Mouse (Mus musculus) adrenal gland, postnatal 4 days (tissue): ENCODE measurements around the gene Rnf185. TPM values are rescaled to one million over a fixed set of nuclear protein-coding genes. Genes with fewer than 3 reads are reported as not detected.

Source experiments
- DNase-seq, 2 experiments: peaks; one replicate each; pipeline ENCODE4 v3.0.0; 2021 to 2022; ENCODE audit warnings: low spot score in 2 of 2, mixed read lengths in 2 of 2
- total RNA-seq, 2 experiments: library from RNA; stranded (reverse); gene quantifications; 2 replicates each; pipeline ENCODE4 v1.2.3; 2021

Gene Rnf185
- total RNA-seq, 2 experiments from 2014 or later = 33.7 to 35.6 TPM

DNA sequence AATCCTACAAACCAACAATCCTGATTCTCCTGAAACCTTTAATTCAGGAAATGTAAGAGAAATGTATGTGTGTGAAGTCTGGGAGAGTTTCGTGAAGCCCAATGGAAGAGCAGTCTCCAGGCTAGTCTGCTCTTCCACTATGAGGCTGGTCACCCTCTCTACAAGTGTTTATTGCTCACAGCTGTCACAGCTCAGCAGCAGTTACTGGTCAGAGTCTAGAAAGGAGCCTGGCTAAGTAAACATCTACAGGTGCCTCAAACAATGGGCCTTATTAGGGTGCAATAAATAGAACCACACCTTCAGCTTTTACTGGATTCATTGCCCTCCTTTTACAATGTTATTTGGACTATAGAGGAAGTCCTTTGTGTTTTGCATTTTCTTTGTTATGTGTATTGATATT, 53.8 kb downstream of the Rnf185 start:
- DNase-seq = no peak

DNA sequence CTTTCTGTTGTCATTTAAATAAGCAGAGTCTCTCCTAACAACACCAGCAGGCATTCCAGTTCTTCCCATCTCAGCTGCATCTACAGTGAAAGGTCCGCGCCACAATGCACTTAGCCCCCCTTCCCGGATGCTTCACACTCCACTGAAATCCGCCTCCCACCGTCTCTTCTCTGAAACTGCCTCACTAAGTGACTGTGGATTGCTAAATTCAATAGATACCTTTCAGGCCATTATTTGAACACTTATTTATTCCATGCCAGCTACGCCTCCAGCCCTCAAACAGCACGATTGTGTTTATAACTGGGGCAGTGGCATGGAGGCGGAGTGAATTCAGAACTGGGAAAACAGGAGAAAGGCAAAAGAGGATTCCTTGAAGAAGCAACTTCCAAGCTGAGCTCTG, 55.6 kb downstream of the Rnf185 start:
- DNase-seq = no peak

DNA sequence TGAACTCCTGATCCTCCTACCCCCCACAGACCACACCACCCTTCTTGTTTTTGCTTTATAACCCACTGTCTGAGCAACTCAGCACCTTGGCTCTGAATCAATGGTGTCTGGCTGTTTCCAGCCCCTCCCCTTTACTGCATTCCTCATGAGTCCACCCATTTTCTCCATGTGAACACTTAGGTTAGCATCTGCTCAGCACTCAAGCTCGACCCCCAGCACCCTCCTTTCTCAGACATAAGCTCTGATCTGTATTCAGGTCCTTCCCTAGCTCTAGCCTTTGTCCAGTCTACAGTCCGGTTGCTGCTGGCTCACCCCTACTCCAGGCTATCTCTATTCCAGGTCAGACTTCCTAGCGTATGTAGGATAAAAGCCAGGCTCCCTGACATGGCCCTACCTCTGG, 56.1 kb downstream of the Rnf185 start:
- DNase-seq = no peak

DNA sequence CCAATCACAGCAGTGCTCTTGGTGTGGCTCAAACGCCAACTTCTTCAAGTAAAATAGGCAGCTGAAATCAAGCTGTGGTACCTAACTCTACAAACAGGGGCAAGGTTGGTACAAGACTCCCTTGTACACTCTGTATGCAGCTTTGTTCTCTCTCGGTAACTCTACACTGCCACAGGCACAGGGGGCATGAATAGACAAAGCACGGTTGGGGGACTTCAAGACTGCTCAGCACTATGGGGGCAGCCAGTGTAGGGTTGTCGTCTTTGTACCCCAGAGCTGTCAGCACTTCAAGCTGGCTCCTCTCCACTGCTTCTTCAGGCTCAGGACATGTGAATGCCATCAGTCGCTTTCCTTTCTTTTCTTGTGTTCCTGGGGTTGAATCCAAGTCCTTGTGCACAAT, 57.6 kb downstream of the Rnf185 start:
- DNase-seq = no peak

DNA sequence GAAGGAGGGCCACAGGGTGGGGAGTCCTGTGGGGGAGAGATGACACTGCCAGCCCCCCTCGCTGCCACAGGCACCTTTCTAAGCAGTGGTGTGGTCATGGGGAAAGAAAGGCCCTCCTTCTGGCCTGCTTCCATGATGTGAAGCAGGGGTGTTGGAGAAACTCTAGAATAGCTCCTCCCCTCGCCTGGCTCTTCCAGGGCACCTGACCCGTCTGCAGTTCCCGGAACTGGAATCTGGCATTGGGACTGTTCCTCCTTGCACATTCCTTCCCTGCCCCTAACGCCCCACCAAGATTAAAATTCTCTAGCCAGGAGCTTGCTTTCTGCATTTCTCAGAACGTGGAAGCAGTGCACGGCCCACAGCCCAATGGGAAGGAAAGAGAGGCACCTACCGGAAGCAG, 59.6 kb downstream of the Rnf185 start:
- DNase-seq = no peak

DNA sequence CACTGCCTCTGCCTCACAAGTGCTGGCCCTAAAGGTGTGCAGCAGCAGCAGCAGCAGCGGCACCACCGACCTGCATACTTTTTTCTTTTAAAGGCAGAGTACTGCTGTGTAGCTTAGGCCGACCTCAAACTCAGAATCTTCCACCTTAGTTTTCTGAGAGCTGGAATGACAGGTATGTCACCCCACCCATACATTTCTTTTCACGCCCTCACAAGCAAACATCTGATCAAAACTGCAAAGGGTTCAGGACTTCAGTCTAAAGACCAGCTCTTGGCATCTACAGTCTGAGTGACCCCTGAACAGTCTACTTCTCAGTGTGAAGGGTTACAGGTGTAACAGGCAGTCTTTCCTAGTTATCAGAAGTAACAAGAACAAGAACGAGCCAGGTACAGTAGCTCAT, 61.4 kb downstream of the Rnf185 start:
- no peak for DNase-seq

DNA sequence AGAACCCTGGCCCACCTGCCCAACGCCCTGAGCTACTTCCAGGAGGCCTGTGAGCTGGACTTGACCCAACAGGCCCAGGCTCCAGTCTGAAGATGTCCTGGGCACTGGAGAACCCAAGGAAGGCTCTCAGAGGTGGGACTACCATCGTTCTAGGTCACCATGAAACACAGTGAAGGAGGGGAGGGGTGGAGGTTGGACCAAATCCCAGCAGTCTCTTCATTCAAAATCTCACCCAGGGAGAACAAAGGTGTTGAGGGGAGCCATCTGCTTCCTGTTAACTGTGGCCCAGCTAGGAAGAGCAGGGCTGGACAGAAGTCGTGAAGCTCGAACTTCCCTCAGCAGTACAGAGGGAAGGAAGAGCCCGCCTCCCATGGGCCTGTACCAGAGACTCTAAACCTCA, 62.2 kb downstream of the Rnf185 start:
- no peak for DNase-seq

DNA sequence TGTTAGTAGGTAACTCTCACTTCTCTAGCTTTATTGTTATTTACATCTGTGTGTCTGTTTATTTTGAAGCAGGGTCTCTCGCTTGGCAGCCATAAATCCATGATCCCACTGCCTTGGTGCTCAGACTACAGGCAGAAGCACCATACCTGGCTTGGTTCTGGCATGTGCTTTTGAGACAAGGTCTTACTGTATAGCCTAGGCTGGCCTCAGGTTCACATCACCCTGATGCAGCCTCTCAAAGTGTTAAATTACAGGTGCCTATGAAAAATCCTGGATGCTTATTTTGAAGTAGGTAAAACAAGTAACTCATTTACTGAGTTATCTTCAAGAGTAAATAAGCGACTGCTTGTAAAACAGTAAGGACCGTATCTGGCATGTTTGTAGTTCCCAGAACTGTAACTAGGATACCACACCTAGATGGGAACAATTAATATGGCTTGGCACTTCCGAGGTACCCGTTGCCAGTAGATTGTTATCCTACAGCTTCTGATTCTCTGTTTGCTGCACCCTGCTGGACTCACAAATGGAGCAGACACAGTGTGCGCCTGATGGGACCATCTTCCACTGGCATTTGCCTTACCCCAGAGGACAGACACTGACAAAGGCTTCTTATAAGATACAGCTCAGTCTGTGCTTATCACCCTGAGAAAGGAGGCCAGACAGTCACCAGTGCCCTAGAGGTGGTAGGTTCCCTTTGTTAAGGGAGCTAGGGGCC, 64.5 kb downstream of the Rnf185 start:
- no peak for DNase-seq

DNA sequence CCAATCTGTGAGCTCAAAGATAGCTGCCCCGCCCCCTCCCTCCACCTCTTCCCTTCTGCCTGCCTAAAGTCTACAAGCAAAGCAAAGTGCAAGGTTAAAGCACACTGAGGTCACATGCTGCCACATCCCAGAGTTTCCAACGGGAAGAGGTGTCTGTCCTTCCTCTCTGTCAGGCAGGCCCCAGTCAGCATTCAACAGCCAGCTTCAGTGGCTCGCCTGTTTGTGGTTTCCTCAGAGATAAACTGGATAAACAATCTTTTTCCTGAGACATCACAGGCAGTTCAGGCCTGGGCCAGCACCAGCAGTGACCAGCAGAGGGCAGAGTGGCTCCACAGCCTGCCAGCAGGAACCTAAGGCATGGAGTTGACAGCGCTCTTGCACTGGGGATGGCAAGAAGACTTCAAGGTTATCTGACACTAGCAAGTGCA, 65.2 kb downstream of the Rnf185 start:
- peak; percentile 74 to 76 for DNase-seq

DNA sequence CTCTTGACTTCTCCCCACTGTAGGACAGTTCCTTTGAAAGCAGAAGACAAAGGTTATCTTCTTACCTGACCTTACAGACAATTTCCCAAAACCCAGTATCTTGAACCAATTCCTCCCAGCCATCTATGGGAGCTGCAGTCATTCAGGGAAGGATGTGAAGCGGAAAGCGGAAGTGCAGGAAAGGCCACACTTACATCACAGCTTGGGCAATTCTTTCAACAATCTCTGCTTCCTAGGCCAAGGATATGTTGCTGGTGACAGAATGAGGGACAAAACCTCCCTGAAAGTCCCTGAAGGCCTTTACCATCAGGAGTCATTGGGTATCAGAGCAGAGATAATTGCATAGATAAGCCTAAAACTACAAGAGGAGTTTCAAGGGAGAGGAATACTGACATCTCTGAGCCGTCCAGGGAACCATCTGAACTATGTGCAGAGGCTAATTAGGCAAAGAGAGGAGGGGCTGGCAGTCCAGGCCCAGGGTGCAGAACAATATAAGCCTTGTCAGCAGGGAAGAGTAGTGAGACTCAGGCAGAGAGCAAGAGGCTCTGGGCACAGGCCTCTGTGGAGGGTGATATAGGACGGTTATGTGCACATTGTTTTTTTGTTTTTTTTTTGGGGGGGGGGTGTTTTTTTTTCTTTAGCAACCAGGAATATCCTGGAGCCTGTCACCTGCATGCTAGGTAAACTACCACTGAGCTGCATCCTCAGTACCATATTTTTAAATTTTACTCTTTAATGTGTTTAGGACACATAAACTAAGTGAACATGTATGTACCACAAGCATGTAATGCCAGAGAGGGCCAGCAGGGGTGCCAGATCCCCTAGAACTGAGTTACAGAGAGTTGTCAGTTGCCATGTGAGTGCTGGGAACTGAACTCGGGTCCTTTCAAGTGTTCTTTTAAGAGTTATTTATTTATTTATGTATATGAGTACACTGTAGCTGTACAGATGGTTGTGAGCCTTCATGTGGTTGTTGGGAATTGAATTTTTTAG, 69.3 kb downstream of the Rnf185 start:
- no peak for DNase-seq

DNA sequence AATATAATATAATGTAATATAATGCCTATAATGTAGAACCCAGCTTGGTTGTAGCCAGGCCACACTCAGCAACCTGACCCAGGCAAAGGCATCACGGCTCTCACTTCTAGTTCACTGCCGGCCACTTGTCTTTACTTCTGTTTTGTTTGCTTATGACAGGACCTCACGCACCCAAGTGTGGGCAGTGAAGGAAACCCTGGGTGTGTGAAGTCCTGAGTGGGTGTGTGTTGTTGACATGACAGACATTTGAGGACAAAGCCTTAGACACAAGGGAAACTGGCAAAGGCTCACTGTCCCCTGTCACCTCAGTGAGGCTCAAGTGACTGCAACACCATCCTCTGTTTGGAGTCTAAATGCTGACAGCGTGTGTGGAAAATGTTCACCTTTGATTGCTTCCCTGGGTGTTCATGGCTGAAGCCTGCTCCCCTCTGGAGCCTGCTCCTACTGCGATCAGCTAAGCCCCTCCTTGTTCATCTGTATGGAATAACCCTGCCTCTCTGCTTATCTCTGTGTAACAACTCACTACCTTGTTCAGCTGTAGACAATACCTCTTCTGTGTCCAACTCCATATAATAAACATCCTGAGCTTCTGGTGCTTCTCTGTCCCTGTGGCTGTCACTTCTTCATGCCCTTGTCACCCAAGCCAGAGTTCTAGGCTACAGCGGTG, 70.9 kb downstream of the Rnf185 start:
- no peak for DNase-seq

DNA sequence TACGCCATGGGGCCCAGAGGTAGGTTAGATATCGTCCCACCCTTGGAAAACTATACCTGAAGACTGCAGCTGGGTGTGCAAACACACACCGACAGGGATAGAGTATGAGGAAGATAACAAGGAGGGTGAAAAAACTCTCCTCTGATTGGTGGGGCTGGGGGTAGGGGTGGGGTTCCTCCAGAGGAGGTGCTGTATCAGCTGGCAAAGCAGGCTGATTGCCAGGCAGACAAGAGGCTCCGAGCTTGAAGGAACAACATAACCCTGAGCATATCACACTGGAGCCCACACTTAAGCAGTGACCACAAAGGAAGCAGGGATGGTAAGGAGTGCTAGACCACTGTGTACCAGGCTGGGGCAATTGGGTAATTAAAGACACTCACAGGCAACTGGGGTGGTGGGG, 72.7 kb downstream of the Rnf185 start:
- DNase-seq = no peak

DNA sequence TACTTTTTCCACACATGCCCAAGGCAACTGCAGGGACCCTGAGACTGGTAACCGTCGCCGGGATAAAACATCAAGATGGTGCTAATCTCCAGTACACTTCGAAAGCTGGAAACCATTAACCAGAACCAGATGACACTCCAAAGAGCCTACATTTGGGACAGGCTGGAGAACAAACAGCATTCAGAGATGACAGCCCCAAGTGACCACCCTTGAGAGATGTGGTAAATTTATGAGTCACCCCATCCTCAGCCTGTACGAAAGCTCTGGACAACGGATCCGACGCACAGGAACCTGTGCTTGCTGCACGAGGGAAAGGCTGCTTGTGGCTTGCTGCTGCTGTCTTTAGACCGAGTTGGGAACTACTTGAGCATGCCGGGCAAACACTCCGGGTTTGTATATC, 77.4 kb downstream of the Rnf185 start:
- no peak for DNase-seq

DNA sequence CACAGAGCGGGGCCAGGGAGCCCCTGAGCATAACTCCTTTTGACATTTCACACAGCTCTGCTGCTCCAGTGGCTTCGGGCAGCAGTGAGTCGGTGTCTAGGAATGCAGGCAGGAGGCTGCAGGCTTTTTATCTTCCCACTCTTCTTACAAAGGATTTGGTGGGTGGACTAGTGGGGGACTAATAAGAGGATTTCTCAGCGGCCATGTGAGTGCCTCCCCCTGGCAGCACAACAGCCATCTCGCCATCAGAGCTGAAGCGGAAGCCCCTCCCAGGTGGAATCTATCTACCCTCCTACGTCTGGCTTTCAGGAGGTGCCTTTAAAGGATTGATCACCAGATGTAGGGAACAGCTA, 77.9 kb downstream of the Rnf185 start:
- DNase-seq = no peak

DNA sequence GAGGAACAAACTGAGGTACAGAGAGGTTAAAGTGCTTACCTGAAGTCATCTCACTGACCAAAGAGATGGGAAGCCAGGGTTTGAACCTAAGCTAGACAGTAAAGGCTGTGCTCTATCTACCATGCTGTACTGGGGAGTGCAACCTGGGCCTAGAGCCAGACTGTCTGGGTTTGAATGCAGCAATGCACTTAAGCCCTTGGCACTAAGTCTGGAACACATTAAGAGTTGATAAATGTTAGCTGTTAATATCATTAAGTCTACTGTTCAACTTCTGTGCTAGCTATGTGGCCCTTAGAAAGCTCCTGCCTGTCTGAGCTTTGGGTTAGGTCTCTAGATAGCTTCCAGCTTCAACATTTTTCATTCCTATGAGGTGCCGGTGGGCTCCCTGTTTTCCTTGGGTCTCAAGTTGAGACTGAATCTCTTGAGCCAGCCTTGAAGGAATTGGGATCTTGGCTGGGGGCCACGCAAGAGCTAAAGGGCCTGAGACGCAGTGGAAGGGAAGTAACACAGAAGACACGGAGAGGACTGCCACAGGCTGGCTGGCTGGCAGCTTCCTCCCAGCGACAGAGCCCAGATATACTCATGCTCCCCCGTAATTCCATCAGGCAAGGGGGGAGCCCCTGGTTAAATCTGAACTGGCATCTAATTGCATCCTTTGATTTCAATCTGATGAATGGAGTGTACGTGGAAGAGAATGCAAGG, 78.4 kb downstream of the Rnf185 start:
- no peak for DNase-seq

DNA sequence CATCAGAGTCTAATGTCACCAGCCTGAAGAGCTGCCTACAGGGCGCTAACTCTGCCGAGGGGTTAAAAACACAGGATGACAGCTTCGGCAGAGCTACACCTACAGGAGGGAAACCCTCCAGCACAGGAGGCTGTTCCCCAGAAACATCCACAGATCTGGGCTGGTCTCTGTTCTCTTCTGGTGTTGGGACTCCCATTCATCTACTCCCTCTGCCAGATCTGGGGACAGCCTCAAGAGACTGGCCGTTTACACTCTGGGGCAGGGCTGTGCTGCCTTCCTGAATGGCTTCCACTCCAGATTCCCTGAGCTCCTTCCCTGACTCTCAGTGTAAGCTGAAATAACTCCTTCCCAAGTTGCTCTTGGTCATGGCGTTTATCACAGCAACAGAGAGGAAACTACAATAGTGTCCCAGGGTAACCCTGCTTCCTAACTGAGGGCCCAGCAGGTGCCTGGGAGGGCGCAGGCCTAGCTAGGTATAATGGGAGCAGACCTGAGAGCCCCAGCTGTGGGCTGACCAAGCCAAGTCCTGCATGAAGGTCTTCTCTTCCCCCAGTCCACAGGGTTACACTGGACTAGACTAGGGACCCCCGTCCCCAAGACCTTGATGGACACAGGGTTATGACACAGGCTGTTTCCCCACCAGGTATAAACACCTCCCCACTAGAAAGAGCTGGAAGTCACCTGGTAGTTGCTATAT, 80.4 kb downstream of the Rnf185 start:
- no peak for DNase-seq

DNA sequence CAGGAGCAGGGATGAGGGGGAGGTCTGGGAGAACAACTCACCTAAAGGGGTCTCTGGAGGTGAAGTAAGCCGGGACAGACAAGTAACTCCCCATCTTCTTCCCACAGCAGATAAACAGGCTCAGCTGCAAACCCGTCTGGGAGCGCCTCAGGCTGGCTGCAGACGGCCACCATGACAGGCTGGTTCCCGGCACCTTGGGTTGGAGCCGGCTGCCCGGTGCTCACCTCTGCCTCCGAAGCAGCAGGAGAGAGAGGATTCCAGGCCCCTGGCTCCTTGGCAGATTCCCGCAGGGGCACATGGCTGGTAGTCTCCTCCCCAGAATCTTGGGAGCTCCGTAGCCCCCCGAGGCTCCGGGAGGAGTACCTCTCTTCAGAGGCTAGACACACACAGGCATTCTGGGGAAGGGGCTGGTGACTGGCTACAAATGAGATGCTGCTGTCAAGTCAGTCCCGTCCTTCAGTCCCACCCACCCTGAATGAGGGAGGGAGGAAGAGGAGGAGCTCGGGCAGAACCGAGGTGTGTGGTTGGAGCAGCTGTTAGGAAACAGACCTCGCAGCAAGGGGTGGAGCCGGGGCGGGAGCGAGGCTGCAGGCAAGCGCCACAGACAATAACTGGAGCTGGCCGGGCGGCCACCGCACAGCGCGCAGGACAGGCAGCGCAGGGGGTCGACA, 81.1 kb downstream of the Rnf185 start:
- DNase-seq = peak; percentile 43 to 66

DNA sequence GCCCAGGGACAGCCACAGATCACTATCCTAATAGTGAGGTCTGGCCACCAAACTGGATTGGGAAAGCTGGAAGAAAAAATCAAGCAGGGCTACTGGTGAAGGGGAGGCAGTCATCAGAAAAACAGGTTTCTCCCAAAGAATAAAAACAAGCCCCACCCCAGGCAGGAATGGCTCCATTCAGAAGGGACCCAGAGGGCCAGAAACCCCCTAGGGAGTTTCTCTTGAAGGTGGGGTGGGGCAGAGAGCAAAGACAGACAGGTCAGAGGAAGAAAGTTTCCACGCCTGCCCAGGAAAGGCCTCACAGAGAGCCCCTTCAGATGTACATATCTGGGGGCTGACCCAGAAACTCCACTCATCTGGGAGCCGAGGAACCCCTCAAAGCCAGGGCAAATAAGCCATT, 82.0 kb downstream of the Rnf185 start:
- DNase-seq = no peak

DNA sequence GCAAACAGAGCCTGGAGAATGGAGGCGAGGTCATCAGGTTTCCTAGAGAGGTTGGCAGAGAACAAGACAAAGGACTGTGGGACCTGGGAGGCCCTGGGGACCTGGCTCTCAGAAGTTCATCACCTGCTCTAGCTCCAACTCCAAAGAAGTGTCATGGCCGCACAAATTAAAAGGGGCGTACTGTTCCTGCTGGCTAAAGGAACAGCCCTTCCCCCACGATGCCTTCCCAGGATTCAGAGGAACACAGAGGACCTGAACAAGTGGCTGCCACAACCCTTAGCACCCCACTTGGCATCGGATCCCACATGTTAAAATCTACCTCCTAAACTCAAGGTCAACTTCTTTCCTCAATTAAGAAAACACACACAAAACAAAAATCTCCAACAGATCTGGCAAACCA, 82.7 kb downstream of the Rnf185 start:
- DNase-seq = no peak

DNA sequence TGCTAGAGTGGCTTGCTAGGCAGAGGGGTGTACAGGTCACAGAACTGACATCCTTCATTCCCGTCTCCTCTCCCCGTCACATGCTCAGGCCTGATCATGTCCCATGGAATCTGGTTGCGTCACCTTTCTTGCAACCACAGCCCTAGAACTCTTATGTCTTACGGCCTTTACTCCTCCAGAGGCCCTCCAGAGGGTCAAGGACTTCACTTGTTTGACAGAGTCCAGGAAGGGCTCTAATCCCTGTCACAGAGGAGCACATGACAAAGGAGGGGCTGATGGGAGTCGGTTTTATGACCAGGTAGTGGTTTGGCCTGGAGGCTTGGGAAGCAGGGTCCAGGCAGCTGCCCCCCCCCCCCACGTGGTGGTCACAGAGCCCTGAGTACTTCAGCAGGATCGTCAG, 83.2 kb downstream of the Rnf185 start:
- DNase-seq = no peak
